12 mouse cellular contexts compared by ENCODE assay signal in genomic region chr15:63193617-63194491, GRCm38 (mm10).
DNase-seq lines count a peak whose midpoint lies in the region; ATAC-seq and TF ChIP-seq lines count a peak whose summit lies in the region.
"Had no signal": no experiment of that assay in that cellular context is flagged by ENCODE, and none has a peak within 500 bp of the region (broad histone marks: within the 10 kb centered on the region; RNA-seq: fewer than 3 reads in every experiment).

No protein-coding gene starts in this region.

- no peak overlapping the region for H3K4me3 ChIP-seq in liver, adult 2 months (ENCODE audit: insufficient read depth, low read depth, low read length)
- no peak overlapping the region for H3K4me3 ChIP-seq in kidney, embryonic 15.5 days (replicated peaks)
- H3K4me3 ChIP-seq in stomach, embryonic 14.5 days (ENCODE audit: low read depth, low read length): no peak overlapping the region
- no peak overlapping the region for H3K4me3 ChIP-seq in hindbrain, postnatal 0 days (ENCODE audit: low read length)
- H3K4me3 ChIP-seq: heart, embryonic 13.5 days; hindbrain, embryonic 15.5 days; lung, embryonic 15.5 days had no signal

- no peak for TF ChIP-seq POLR2A in liver, adult 2 months (IDR thresholded peaks at IDR 0.05; ENCODE audit: extremely low read depth, insufficient read depth, low read length)

- no peak for TF ChIP-seq CTCF in liver, adult 2 months (IDR thresholded peaks at IDR 0.05; ENCODE audit: low read depth, low read length)
- TF ChIP-seq CTCF in hindbrain, postnatal 0 days (IDR thresholded peaks at IDR 0.05; ENCODE audit: low read depth): no peak

- H3K27me3 ChIP-seq in liver, adult 2 months (ENCODE audit: control insufficient read depth, insufficient read depth, low read length): no peaks in the 10 kb centered on the region
- no peaks in the 10 kb centered on the region for H3K27me3 ChIP-seq in kidney, embryonic 15.5 days
- H3K27me3 ChIP-seq in stomach, embryonic 14.5 days (ENCODE audit: control insufficient read depth, insufficient read depth, low read length): no peaks in the 10 kb centered on the region
- no peaks in the 10 kb centered on the region for H3K27me3 ChIP-seq in hindbrain, postnatal 0 days (ENCODE audit: insufficient read depth, low read length)
- H3K27me3 ChIP-seq: heart, embryonic 13.5 days; hindbrain, embryonic 15.5 days; lung, embryonic 15.5 days had no signal

- peak; percentile 19 for DNase-seq in liver, adult 2 months (ENCODE audit: extremely low read depth, low read depth, low spot score)
- DNase-seq in liver: no peak
- DNase-seq in embryo, embryonic 9.5 days (ENCODE audit: extremely low spot score): peak; percentile 31
- DNase-seq in spleen, postnatal 4 days (ENCODE audit: low spot score in 2 of 2): no peak
- DNase-seq in layer of hippocampus, adult 11-12 months (ENCODE audit: low spot score): no peak
- no peak for DNase-seq in hindbrain, postnatal 0 days (ENCODE audit: low spot score)
- DNase-seq: thymus, postnatal 36 days had no signal

- H3K9me3 ChIP-seq in kidney, embryonic 15.5 days (replicated peaks): no peaks in the 10 kb centered on the region
- no peaks in the 10 kb centered on the region for H3K9me3 ChIP-seq in stomach, embryonic 14.5 days (ENCODE audit: control insufficient read depth, low read depth, low read length)
- no peaks in the 10 kb centered on the region for H3K9me3 ChIP-seq in hindbrain, postnatal 0 days (ENCODE audit: low read length)
- H3K9me3 ChIP-seq: heart, embryonic 13.5 days; hindbrain, embryonic 15.5 days; lung, embryonic 15.5 days had no signal

- H3K4me2 ChIP-seq in kidney, embryonic 15.5 days: no peak overlapping the region
- no peak overlapping the region for H3K4me2 ChIP-seq in stomach, embryonic 14.5 days (replicated peaks; ENCODE audit: low read depth, low read length)
- no peak overlapping the region for H3K4me2 ChIP-seq in hindbrain, postnatal 0 days (ENCODE audit: low read depth, low read length)
- H3K4me2 ChIP-seq: heart, embryonic 13.5 days; hindbrain, embryonic 15.5 days; lung, embryonic 15.5 days had no signal

- no peaks in the 10 kb centered on the region for H3K79me2 ChIP-seq in liver, adult 2 months (ENCODE audit: control insufficient read depth, insufficient read depth, low read length)

- H3K4me1 ChIP-seq in liver, adult 2 months (ENCODE audit: control insufficient read depth, insufficient read depth, low read length): no peaks in the 10 kb centered on the region; the same call in 1 of the 2 replicates
- peaks cover 22% of the 10 kb centered on the region for H3K4me1 ChIP-seq in kidney, embryonic 15.5 days
- no peaks in the 10 kb centered on the region for H3K4me1 ChIP-seq in stomach, embryonic 14.5 days (ENCODE audit: control insufficient read depth, insufficient read depth, low read length)
- no peaks in the 10 kb centered on the region for H3K4me1 ChIP-seq in hindbrain, postnatal 0 days (ENCODE audit: insufficient read depth, low read length)
- H3K4me1 ChIP-seq: hindbrain, embryonic 15.5 days had no signal

- H3K9ac ChIP-seq in liver, adult 2 months (ENCODE audit: low read depth, low read length): no peak overlapping the region
- H3K9ac ChIP-seq in kidney, embryonic 15.5 days: no peak overlapping the region
- no peak overlapping the region for H3K9ac ChIP-seq in stomach, embryonic 14.5 days (replicated peaks; ENCODE audit: low read depth, low read length)
- no peak overlapping the region for H3K9ac ChIP-seq in hindbrain, postnatal 0 days (replicated peaks; ENCODE audit: low read length)
- H3K9ac ChIP-seq: heart, embryonic 13.5 days; hindbrain, embryonic 15.5 days; lung, embryonic 15.5 days had no signal

- WGBS in liver, adult 2 months: 62% methylated on average over 2 of the region's 2 CpGs
- 40% methylated on average over 2 of the region's 2 CpGs for WGBS in kidney, embryonic 15.5 days
- WGBS in stomach, embryonic 14.5 days: 59% methylated on average over 2 of the region's 2 CpGs
- WGBS in hindbrain, postnatal 0 days: 70% methylated on average over 2 of the region's 2 CpGs

- ATAC-seq in kidney, embryonic 15.5 days (replicated peaks; ENCODE audit: low FRiP score): peak; percentile 88
- ATAC-seq in stomach, embryonic 14.5 days (ENCODE audit: insufficient number of reproducible peaks, insufficient read depth, low FRiP score, low read depth): 0 out of 2 replicates have a peak, but pooled peaks have one; percentile 33
- no peak for ATAC-seq in hindbrain, postnatal 0 days

- H3K27ac ChIP-seq in liver, adult 2 months (replicated peaks; ENCODE audit: insufficient read depth, low read depth, low read length): no peak overlapping the region
- H3K27ac ChIP-seq in kidney, embryonic 15.5 days: peak overlapping the region; percentile 60
- no peak overlapping the region for H3K27ac ChIP-seq in stomach, embryonic 14.5 days (ENCODE audit: low read length)
- no peak overlapping the region for H3K27ac ChIP-seq in hindbrain, postnatal 0 days
- H3K27ac ChIP-seq: heart, embryonic 13.5 days; hindbrain, embryonic 15.5 days; lung, embryonic 15.5 days had no signal

- H3K36me3 ChIP-seq in liver, adult 2 months (ENCODE audit: control insufficient read depth, insufficient read depth, low read length): no peaks in the 10 kb centered on the region
- H3K36me3 ChIP-seq in kidney, embryonic 15.5 days: no peaks in the 10 kb centered on the region
- no peaks in the 10 kb centered on the region for H3K36me3 ChIP-seq in stomach, embryonic 14.5 days (ENCODE audit: control insufficient read depth, insufficient read depth, low read length)
- no peaks in the 10 kb centered on the region for H3K36me3 ChIP-seq in hindbrain, postnatal 0 days (ENCODE audit: insufficient read depth, low read length)
- H3K36me3 ChIP-seq: heart, embryonic 13.5 days; hindbrain, embryonic 15.5 days; lung, embryonic 15.5 days had no signal

Comparison
In these comparisons a context has a peak if more than half of its experiments do, and no peak if none do; other contexts are left out.
1. DNase-seq: peak in liver, adult 2 months (single experiment) and embryo, embryonic 9.5 days (single experiment); none in liver (single experiment), spleen, postnatal 4 days (0 of 2), layer of hippocampus, adult 11-12 months (single experiment) and hindbrain, postnatal 0 days (single experiment).